Mouse (Mus musculus) kidney, postnatal 25 days (tissue): ENCODE measurements at regions not wholly inside any gene's neighbourhood (a gene's known extent, or its start where the extent isn't known, plus 50 kb on each side); places are given as distances from the start of the nearest gene placed in this dataset.

Source experiments
- DNase-seq, 2 experiments: peaks; one replicate each; pipeline ENCODE4 v3.0.0; 2021; ENCODE audit warnings: mixed read lengths in 2 of 2

DNA sequence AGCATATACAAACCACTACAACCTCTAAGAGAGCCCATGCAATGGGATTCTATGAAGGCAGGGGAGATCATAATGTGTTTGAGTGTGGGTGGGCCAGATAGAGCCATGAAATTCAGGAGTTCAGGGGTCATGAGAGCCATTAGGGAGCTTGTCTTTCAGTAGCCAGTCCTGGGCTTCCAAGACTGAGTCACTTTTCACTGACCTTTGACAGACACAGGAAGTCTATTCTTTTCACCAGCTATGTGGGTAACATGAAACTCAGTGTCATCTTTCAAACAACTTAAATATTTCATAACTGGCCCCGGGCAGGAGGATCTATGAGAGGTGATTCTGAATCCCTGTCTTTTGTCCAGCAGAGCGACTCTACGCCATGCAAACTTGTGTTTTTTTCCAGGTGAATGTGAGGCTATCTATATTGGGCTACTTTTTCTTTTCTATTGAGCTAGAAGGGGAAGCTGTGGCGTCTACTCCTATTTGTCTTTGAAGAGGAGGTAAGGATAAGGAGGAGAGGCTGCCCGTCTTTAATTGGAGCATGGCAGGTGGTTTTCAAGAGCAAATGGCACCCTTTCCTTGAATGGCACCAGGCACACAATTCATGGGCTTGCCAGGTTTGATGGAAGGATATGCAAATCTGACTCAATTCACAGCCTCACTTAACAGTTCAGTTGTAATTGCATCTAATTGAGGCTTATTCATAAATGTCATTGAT is 95.6 kb upstream of the Chd2 start:
- no peak for DNase-seq

- DNase-seq: no peak
Observed at GRCm38 (mm10) chr7:73635422-73635821, 93.8 kb upstream of the Chd2 start.

- DNase-seq: no peak
Observed at GRCm38 (mm10) chr7:73630790-73631189, 89.2 kb upstream of the Chd2 start.

GRCm38 (mm10) chr7:73629182-73629581 is 87.6 kb upstream of the Chd2 start:
- DNase-seq: no peak

GRCm38 (mm10) chr7:73628071-73628470 is 86.4 kb upstream of the Chd2 start:
- peak; percentile 70 to 80 for DNase-seq

DNA sequence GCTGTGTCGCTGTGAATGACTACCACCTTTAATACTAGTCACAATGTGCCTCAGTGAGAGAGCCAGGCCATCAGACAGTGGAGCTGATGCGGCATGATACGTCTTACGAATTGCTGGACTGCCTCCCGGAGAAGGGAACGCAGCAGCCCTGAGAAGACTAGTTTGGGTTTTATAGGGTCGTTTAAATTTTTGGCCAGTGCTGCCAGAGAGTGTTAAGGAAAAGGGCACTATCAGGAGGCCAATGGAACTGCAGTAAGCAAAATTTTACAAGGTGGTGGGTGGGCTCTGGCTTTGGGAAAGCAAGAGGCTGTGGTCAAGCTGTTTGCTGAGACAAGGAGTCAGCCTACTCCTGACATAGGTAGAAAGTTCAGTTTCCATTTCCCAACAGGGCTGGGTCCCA is 84.7 kb upstream of the Chd2 start:
- DNase-seq: no peak

DNA sequence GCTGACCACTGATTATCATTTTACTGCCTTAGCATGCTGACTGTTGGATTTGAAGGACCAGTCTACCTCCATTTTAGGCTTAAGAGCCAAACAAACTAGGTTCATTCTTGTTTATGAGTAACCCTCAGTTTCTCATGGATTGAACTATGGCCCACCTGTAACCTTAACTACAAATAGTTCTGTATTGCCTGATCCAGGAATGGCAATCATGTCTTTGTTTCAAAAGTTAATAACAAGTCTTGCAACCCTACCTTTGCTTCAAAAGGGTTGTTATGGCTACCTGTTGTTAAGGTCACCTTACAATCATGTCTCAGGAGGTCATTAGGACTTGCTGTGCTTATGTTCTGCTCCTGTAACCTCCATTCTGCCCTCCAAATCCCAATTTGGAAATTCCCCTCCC is 84.0 kb upstream of the Chd2 start:
- DNase-seq: no peak

DNA sequence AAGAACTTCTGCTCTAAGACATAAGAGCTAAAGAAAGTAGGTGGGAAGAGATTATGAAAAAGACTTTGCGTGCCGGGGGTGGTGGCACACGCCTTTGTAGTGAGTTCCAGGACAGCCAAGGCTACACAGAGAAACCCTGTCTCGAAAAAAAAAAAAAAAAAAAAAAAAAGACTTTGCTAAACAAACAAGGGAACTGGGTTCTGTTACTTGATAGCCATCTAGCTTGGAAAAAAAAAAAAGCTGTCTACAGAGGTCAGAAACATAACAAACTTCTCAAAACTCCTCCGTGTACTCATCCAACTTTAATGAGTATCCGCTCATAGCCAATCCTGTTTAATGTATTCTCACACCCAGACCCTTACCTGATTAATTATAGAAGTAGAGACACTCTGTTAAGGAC is 83.4 kb upstream of the Chd2 start:
- no peak for DNase-seq

DNA sequence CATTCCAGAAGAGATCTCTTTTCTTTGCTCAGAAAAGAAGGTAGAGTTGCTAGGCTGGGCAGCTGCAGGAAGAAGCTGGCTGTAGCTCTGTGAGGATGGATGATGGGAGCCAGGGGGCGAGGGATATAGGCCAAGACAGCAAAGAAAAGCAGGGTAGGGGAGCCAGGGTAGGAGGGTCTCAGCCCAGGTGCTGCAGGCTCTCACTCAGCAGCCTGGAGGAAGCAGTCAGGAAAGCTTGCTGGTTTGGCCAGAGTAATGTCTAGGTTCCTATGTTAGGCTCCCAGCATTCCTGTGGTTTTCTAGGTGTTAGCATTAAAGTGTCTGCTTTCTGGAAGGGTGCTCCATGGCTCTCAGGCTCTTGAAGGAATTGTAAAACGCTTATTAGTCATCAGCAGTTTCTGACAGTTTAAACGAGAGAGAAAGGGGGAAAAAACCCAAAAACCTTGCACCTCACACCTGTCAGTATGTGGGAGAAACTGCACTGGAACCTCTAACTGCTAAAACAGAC is 82.5 kb upstream of the Chd2 start:
- DNase-seq: no peak

DNA sequence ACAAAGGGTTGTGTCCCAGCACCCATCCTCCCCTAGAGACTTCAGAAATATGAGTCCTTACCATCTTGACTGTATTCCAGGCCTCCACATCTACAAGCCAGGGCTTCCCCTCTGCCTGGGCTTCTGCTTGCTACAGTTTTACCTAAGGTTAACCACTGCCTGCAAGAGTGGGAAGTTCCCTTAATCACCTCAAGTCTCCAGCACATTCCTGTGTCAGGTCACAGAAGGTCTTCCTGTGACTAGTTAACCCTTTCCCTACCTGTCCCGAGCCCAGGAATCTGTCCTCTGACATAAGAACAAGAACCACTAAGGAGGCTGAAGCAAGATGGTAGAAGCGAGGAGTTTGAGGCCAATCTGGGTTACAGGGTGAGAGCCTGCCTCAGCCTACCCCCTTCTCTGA is 80.8 kb upstream of the Chd2 start:
- DNase-seq: no peak

- no peak for DNase-seq
Observed at GRCm38 (mm10) chr7:73620341-73620740, 78.7 kb upstream of the Chd2 start.

GRCm38 (mm10) chr7:73618758-73619416 is 77.3 kb upstream of the Chd2 start:
- no peak for DNase-seq

GRCm38 (mm10) chr7:73617910-73618757 is 76.5 kb upstream of the Chd2 start:
- peak; percentile 96 to 97 for DNase-seq

- peak; percentile 58 to 75 for DNase-seq
Observed at GRCm38 (mm10) chr7:73616971-73617906, 75.6 kb upstream of the Chd2 start.

- DNase-seq: peak in 1 of 2 experiments; percentile 54
Observed at GRCm38 (mm10) chr7:73616015-73616414, 74.4 kb upstream of the Chd2 start.

- DNase-seq: no peak
Observed at GRCm38 (mm10) chr7:73614840-73615555, 73.4 kb upstream of the Chd2 start.

DNA sequence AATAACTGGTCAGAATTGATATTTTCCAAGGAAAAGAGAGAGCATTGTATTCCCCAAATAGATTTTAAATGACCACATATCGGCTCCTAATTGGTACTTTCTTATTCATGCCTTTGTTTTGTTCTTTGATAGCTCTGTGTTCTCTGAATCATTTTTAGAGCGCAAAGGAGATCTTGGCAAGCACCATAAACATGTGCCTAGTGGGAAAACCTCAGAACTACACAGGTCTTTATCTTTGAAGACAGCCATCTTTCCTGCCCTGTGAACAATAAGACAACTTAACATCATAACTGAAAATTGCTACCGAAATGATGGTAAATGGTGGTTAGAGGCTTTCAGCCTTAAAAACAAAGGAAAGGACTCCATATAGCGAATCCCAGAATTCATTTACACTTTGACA is 72.7 kb upstream of the Chd2 start:
- no peak for DNase-seq

DNA sequence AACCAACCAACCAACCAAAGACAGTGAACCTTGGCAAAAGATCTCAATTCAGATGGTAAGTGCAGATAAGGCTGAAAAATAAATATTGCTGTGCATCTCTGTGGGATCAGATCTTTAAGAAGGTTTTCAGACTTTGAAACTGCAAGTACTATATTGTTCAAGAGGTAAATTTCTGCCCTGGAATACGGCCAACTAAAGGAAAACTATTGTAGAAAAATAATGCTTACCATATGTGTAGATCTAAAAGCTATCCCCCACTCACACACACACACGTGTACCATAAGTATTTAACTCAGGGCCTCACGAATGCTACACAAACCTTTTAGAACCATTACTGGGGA is 71.1 kb upstream of the Chd2 start:
- DNase-seq: no peak

DNA sequence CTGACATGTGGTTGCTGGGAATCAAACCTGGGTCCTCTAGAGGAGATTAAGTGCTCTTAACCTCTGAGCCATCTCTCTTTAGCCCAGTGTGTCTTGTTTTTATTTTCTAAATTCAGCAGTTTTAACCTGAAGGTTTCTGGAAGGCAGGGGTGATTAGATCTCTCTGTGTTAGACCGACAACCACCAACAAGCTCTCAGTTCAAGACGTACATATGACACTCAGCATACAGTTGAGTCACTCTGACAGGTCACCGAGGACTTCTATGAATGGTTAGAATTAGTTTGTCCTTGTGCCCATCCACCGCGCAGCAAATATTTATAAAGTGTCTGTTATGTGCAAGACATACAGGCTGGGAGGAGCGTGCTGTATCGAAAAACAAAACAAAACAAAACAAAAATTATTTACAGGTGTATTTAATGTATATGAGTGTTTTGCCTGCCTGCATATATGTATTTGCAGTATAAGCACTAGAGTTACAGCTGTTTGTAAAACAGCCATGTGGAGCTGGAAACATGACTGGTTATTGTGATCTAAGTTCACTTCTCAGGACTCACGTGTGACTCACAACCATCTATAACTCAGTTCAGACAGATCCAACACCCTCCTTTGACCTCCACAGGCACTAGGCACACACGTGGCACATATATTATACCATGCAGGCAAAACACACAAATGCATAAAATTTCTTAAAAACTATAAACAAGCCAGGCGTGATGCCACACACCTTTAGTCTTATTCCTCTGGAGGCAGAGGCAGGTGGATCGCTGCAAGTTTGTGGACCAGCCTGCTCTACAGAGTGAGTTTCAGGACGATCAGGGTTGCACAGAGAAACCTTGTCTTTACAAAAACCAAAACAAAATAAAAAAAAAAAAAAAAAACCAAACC is 70.5 kb upstream of the Chd2 start:
- DNase-seq: no peak

GRCm38 (mm10) chr7:73608804-73609275 is 67.2 kb upstream of the Chd2 start:
- DNase-seq: no peak
